Mouse (Mus musculus): ENCODE results near the gene Gm20721. TPM values are rescaled to one million over a fixed set of nuclear protein-coding genes. Genes with fewer than 3 reads are reported as not detected.

The Gm20721 gene
- polyA plus RNA-seq, 1 experiment = 2.9 TPM

- H3K36me3 ChIP-seq (ENCODE audit: control insufficient read depth, insufficient read depth) = no peaks in the 10 kb centered on the region
- TF ChIP-seq MYOG (IDR thresholded peaks at IDR 0.05; ENCODE audit: control insufficient read depth, extremely low read depth, insufficient read length) (no peak), MAX (IDR thresholded peaks at IDR 0.05) (no peak), USF1 (IDR thresholded peaks at IDR 0.05; ENCODE audit: low read depth) (no peak), CEBPB (IDR thresholded peaks at IDR 0.05; ENCODE audit: low read depth) (no peak), CTCF (IDR thresholded peaks at IDR 0.05; ENCODE audit: control insufficient read depth, insufficient read depth, insufficient read length) (no peak), FOSL1 (IDR thresholded peaks at IDR 0.05; ENCODE audit: insufficient read depth, low read length, poor library complexity, severe bottlenecking) (no peak), MYOD1 (IDR thresholded peaks at IDR 0.05; ENCODE audit: control insufficient read depth, insufficient read length, low read depth) (no peak)
- no peak overlapping the region for H3K4me3 ChIP-seq (ENCODE audit: insufficient read depth, poor library complexity, severe bottlenecking)
- no peak overlapping the region for H3ac ChIP-seq (ENCODE audit: control insufficient read depth, insufficient read length, low read depth)
- H3K79me3 ChIP-seq (ENCODE audit: low read depth) = no peaks in the 10 kb centered on the region
- H3K27me3 ChIP-seq (ENCODE audit: control insufficient read depth, insufficient read depth, insufficient read length) = peaks cover 15% of the 10 kb centered on the region
- H3K79me2 ChIP-seq (ENCODE audit: control insufficient read depth, insufficient read depth) = no peaks in the 10 kb centered on the region
Measured at GRCm38 (mm10) chr2:174302526-174302925, 44.0 kb downstream of the Gm20721 start.

DNA sequence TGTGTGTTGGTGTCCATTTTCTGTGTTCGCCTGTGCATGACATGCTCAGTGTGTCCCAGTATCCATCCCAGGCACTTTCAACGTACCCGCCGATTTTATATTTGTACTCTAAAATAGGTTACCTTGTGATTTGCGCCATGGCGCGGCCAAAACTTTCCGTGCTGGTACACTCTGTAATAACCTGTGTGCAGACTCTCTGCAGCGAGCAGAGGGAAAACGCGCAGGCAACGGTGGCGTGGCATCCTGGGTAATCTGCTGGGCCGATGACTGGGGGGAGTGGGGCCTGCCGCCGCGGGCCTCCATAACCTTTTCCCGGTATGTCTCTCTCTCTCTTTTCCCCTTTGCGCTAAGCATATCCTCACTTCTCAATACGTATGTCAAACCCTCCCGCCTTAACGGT lies 45.8 kb downstream of the Gm20721 start:
- Histone ChIP-seq H3K27me3 (ENCODE audit: control insufficient read depth, insufficient read depth, insufficient read length) (peaks cover 15% of the 10 kb centered on the region), H3K36me3 (ENCODE audit: control insufficient read depth, insufficient read depth) (no peaks in the 10 kb centered on the region), H3K79me2 (ENCODE audit: control insufficient read depth, insufficient read depth) (no peaks in the 10 kb centered on the region), H3K79me3 (ENCODE audit: low read depth) (no peaks in the 10 kb centered on the region), H3ac (ENCODE audit: control insufficient read depth, insufficient read length, low read depth) (no peak overlapping the region), H3K4me3 (ENCODE audit: insufficient read depth, poor library complexity, severe bottlenecking) (no peak overlapping the region)
- TF ChIP-seq MAX (IDR thresholded peaks at IDR 0.05) = no peak
- TF ChIP-seq CEBPB (IDR thresholded peaks at IDR 0.05; ENCODE audit: low read depth) = no peak
- TF ChIP-seq MYOG (IDR thresholded peaks at IDR 0.05; ENCODE audit: control insufficient read depth, extremely low read depth, insufficient read length) = no peak
- no peak for TF ChIP-seq CTCF (IDR thresholded peaks at IDR 0.05; ENCODE audit: control insufficient read depth, insufficient read depth, insufficient read length)
- TF ChIP-seq MYOD1 (IDR thresholded peaks at IDR 0.05; ENCODE audit: control insufficient read depth, insufficient read length, low read depth) = no peak
- TF ChIP-seq USF1 (IDR thresholded peaks at IDR 0.05; ENCODE audit: low read depth) = no peak
- TF ChIP-seq FOSL1 (IDR thresholded peaks at IDR 0.05; ENCODE audit: insufficient read depth, low read length, poor library complexity, severe bottlenecking) = no peak

- Histone ChIP-seq H3K36me3 (ENCODE audit: control insufficient read depth, insufficient read depth) (no peaks in the 10 kb centered on the region), H3K79me2 (ENCODE audit: control insufficient read depth, insufficient read depth) (no peaks in the 10 kb centered on the region), H3K4me3 (ENCODE audit: insufficient read depth, poor library complexity, severe bottlenecking) (no peak overlapping the region), H3K79me3 (ENCODE audit: low read depth) (no peaks in the 10 kb centered on the region), H3K27me3 (ENCODE audit: control insufficient read depth, insufficient read depth, insufficient read length) (peaks cover 15% of the 10 kb centered on the region), H3ac (ENCODE audit: control insufficient read depth, insufficient read length, low read depth) (no peak overlapping the region)
- TF ChIP-seq USF1 (IDR thresholded peaks at IDR 0.05; ENCODE audit: low read depth) (no peak), CTCF (IDR thresholded peaks at IDR 0.05; ENCODE audit: control insufficient read depth, insufficient read depth, insufficient read length) (no peak), FOSL1 (IDR thresholded peaks at IDR 0.05; ENCODE audit: insufficient read depth, low read length, poor library complexity, severe bottlenecking) (no peak), CEBPB (IDR thresholded peaks at IDR 0.05; ENCODE audit: low read depth) (no peak), MYOG (IDR thresholded peaks at IDR 0.05; ENCODE audit: control insufficient read depth, extremely low read depth, insufficient read length) (no peak), MAX (IDR thresholded peaks at IDR 0.05) (no peak), MYOD1 (IDR thresholded peaks at IDR 0.05; ENCODE audit: control insufficient read depth, insufficient read length, low read depth) (no peak)
Measured at GRCm38 (mm10) chr2:174300186-174300585, 46.3 kb downstream of the Gm20721 start.

- no peak overlapping the region for H3ac ChIP-seq (ENCODE audit: control insufficient read depth, insufficient read length, low read depth)
- no peak overlapping the region for H3K4me3 ChIP-seq (ENCODE audit: insufficient read depth, poor library complexity, severe bottlenecking)
- peaks cover 15% of the 10 kb centered on the region for H3K27me3 ChIP-seq (ENCODE audit: control insufficient read depth, insufficient read depth, insufficient read length)
- no peak for TF ChIP-seq CTCF (IDR thresholded peaks at IDR 0.05; ENCODE audit: control insufficient read depth, insufficient read depth, insufficient read length)
- no peak for TF ChIP-seq MYOD1 (IDR thresholded peaks at IDR 0.05; ENCODE audit: control insufficient read depth, insufficient read length, low read depth)
- TF ChIP-seq FOSL1 (IDR thresholded peaks at IDR 0.05; ENCODE audit: insufficient read depth, low read length, poor library complexity, severe bottlenecking) = no peak
- TF ChIP-seq MAX (IDR thresholded peaks at IDR 0.05) = no peak
- TF ChIP-seq MYOG (IDR thresholded peaks at IDR 0.05; ENCODE audit: control insufficient read depth, extremely low read depth, insufficient read length) = no peak
- H3K79me3 ChIP-seq (ENCODE audit: low read depth) = peaks cover 3% of the 10 kb centered on the region
- H3K79me2 ChIP-seq (ENCODE audit: control insufficient read depth, insufficient read depth) = peaks cover 4% of the 10 kb centered on the region
- H3K36me3 ChIP-seq (ENCODE audit: control insufficient read depth, insufficient read depth) = no peaks in the 10 kb centered on the region
Measured at GRCm38 (mm10) chr2:174299771-174300160, 46.7 kb downstream of the Gm20721 start.

DNA sequence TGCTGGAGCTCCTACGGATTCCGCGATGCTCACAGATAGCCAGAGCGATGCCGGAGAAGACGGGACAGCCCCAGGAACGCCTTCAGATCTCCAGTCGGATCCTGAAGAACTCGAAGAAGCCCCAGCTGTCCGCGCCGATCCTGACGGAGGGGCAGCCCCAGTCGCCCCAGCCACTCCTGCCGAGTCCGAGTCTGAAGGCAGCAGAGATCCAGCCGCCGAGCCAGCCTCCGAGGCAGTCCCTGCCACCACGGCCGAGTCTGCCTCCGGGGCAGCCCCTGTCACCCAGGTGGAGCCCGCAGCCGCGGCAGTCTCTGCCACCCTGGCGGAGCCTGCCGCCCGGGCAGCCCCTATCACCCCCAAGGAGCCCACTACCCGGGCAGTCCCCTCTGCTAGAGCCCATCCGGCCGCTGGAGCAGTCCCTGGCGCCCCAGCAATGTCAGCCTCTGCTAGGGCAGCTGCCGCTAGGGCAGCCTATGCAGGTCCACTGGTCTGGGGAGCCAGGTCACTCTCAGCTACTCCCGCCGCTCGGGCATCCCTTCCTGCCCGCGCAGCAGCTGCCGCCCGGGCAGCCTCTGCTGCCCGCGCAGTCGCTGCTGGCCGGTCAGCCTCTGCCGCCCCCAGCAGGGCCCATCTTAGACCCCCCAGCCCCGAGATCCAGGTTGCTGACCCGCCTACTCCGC lies 47.3 kb downstream of the Gm20721 start:
- TF ChIP-seq USF1 (IDR thresholded peaks at IDR 0.05; ENCODE audit: low read depth) (no peak), CTCF (IDR thresholded peaks at IDR 0.05; ENCODE audit: control insufficient read depth, insufficient read depth, insufficient read length) (no peak), MAX (IDR thresholded peaks at IDR 0.05) (no peak), MYOG (IDR thresholded peaks at IDR 0.05; ENCODE audit: control insufficient read depth, extremely low read depth, insufficient read length) (no peak), FOSL1 (IDR thresholded peaks at IDR 0.05; ENCODE audit: insufficient read depth, low read length, poor library complexity, severe bottlenecking) (no peak), MYOD1 (IDR thresholded peaks at IDR 0.05; ENCODE audit: control insufficient read depth, insufficient read length, low read depth) (no peak), CEBPB (IDR thresholded peaks at IDR 0.05; ENCODE audit: low read depth) (no peak)
- Histone ChIP-seq H3K36me3 (ENCODE audit: control insufficient read depth, insufficient read depth) (no peaks in the 10 kb centered on the region), H3K79me3 (ENCODE audit: low read depth) (peaks cover 9% of the 10 kb centered on the region), H3K27me3 (ENCODE audit: control insufficient read depth, insufficient read depth, insufficient read length) (peaks cover 15% of the 10 kb centered on the region), H3ac (ENCODE audit: control insufficient read depth, insufficient read length, low read depth) (no peak overlapping the region), H3K79me2 (ENCODE audit: control insufficient read depth, insufficient read depth) (peaks cover 9% of the 10 kb centered on the region), H3K4me3 (ENCODE audit: insufficient read depth, poor library complexity, severe bottlenecking) (no peak overlapping the region)
